Mouse (Mus musculus) lung, adult 18-20 months (tissue): ENCODE data around the gene Nop53.
"Not testable (repeated sequence)": the region's sequence is repeated elsewhere in the genome, so short reads cannot be mapped to it uniquely, and the experiment has no call there.

ENCODE experiments used
- DNase-seq, 2 experiments: peaks; one replicate each; pipeline ENCODE4 v3.0.0; 2022; ENCODE audit warnings: mixed read lengths in 2 of 2

Gene Nop53

DNA sequence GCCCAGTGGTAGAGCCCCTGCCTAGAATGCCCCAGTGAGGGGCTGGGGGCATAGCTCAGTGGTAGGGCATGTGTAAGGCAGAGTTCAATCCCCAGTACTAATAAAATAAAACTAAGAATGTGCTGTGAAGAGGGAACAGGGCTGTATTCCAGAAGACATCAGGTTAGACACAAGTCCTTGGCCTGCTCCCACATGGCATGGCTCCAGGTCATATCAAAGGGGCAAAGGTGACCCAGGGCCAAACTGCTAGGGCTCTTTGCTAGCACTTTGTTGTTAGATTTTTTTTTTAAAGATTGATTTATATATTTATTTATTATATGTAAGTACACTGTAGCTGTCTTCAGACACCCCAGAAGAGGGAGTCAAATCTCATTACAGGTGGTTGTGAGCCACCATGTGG, 27.5 kb downstream of the Nop53 start:
- no peak for DNase-seq

DNA sequence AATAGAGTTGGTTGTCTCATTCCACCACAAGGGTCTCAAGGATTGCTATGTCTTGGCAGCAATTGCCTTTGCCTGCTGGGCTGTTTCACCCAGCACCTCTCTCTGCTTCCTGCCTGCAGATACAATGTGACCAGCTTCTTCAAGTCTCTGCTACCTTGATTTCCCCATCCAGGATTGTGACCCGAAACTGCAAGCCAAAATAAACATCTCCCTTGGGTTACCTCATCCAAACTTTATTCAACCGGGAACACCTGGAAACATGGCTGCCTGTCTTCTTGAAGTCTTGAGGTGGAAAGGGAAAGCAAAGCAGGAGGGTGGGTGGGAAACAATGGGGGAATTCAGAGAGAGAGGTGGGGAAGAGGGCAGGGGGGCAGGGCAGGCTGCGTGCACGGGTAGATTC, 28.9 kb downstream of the Nop53 start:
- DNase-seq, result no peak

DNA sequence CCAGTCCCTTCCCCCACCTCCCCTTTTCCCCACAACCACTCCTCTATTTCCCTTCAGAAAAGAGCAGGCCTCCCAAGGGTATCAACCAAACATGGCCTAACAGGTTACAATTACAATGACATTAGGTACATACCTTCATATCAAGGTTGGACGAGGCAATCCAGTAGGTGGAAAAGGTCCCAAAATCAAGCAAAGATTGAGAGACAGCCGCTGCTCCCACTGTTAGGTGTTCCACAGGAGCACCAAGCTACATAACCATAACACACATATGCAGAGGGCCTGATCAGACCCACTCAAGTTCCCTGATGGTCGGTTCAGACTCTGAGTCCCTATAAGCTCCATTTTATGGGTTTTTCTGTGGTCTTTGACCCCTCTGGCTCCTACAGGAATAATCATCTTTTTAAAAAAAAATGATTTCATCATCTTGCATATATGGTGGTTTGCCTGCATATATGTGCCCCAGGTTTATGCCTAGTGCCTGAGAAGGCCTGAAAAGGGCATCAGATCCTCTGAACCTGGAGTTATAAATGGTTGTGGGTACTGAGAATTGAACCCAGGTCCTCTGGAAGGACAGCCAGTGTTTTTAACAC, 29.6 kb downstream of the Nop53 start:
- DNase-seq, result no peak

DNA sequence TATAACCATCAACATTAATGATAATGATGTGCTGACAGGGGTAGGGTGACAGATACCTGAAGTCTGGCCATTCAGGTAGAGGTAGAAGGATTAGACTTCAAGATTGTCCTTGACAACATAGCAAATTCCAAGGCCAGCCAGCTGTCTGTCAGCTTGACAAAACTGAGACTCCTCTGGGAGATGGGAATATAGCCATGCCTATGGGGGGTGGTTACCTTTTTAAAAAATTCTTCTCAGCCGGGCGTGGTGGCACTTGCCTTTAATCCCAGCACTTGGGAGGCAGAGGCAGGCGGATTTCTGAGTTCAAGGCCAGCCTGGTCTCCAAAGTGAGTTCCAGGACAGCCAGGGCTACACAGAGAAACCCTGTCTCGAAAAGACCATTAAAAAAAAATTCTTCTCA, 30.2 kb downstream of the Nop53 start:
- DNase-seq, result not testable (repeated sequence)

DNA sequence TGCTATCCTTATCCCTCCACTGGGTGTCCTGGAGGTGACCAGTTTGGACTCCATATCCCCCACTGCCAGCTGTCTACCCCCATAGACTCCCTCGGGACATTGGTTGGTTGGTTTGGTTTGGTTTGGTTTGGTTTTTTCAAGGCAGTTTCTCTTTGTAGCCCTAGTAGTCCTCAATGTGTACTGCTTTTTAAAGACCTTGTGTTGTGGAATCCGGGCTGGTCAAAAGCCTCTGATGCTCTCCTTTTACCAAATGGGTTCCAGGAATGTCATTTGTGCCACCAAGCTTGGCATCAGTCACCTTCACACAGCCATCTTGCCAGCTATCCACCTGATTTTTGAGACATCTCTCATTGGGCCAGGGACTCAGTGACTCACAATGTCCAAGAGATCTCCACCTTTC, 31.1 kb downstream of the Nop53 start:
- DNase-seq, result no peak

DNA sequence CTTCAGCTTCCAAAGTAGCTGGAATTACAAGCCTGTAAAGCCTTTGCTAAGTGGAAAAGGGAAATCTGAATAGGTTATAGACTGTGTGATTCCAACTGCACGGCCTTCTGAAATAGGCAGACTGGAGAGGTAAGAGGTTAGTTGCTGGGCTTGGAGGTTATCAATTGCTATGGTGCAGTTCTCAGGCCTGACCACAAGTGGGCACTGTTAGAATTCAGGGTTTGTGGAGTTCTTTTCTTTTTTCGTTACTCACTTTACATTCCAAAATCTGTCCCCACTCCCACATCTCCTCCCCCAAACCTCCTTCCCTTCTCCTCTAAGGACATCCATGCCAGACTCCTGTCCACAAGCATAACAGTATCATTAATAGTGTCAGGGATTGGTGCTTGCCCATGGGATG, 31.6 kb downstream of the Nop53 start:
- peak; percentile 26 to 27 for DNase-seq

DNA sequence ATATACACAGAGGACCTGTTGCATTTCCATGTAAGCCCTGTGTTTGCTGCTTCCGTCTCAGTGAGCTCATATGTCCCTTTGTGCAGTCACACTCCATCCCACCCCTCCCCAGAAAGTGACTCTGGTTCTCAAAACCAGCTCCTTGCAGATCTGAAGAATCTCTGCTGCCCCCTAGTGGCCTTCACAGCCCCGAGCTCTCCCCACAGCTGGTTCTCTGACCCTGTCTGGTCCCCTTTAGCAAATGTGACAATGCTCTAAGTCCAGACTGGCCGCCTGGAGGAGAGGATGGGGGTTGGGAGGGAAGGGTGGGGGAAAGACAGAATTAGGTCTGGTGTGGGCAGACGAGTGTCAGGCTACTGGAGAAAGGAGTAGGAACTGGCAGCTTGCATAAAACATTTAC, 33.7 kb downstream of the Nop53 start:
- DNase-seq, result peak; percentile 53 to 59

DNA sequence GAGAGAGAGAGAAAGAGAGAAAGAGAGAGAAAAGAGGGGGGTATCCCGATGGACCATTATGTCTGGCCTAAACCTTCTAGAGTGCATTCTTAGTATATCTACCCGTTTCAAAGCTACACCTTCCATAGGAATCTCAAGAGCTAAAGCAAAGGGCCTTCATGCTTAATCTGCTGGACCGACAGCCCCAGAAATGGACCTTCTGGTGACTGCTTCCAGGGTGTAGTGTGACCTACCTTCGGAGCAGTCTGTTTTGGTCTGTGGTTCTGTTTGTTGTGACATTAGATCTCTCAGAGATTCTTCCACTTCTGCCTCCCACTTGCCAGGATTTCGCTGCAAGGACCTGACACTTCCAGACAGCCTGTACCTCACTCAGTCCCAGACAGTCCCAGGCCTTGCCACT, 35.4 kb downstream of the Nop53 start:
- no peak for DNase-seq

DNA sequence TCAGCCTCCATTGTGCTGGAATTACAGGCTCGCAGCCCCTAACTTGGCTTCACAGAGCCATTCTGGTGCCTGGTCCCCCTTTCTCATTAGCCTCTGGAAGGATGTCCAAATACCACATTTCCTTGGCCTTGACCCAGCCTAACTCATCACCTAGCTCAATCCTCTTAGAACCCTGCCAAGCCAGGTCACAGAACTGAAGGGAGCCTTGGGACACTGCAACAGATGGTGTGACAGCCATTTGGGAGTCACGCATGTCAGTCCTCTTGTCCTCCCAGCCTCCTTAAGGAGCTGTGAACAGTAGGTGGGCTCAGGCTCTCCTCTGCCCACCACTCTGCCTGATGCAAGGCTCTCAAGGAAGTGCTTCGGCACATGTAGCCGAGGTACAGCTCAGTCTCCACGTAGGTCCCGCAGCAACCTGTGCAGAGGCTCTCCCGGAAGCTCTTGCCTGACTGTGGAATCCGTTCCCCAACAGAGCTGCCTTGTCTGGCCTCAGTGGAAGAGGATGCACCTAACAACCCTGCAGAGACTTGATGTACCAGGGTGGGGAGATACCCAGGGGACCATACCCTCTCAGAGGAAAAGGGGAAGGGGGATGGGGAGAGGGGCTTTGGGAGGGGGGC, 37.8 kb downstream of the Nop53 start:
- no peak for DNase-seq

DNA sequence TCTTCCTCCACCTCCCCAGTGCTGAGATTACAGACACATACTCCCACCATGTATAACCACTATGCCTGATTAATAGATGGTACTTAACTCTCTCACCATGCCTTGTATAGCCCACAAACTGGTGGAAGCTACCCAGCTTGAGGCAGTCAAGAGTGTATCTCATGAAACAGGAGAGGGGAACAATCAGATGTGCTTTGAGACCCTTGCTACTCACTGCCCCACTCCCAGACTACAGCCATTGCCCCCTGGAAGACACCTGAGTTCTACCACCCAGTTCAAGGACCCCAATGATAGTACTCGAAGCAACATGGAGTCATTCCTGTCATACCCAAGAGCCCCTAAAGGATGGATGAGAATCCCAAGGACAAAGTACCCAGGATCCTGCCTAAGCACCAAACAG, 39.3 kb downstream of the Nop53 start:
- no peak for DNase-seq

DNA sequence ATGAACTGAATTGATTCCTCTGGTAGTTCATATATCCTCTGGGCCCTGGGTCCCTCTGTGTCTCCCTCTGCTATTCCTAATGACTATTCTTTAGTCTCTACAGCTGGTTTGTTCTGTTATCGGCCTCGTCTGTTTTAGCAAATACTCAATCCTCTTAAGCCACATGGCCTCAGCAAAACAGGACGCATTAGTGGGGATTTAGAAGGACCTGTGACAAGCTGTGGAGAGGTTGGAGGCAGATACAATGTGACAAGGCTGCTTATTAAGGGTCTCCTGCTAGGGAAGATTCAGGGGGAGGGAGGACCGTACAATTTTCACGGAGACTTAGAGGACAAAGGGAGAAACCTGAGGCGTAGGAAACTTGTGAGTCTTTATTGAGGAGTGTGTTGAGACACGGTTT, 40.0 kb downstream of the Nop53 start:
- no peak for DNase-seq

DNA sequence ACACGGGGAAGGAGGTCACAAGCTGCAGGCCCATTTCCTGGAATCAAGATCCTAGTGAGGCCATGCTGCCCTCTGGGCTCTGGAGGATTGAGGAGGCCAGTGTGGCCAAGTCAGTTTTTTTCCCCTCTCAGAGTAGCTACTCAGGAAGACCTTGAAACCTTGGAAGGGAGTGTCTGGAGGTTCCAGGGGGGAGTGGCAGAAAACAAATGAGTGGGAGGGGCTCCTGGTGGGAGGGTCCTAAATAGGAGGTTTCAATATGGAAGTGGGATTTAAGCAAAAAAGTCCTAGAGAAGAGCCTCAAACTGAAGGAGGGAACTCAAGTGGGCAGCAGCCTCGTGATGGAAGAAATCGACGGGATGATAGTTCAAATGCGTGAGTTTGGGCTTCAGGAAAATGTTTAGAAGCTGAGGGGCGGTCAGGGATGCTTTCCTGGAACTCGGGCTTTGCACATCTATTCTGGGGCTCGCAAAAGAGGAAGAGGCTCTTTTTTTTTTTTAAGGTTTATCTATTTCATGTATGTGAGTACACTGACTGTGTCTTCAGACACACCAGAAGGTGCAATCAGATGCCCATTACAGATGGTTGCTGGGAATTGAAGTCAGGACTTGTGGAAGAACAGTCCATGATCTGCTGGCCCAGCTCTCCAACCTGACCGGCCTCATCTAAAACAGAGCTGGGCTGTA, 44.4 kb downstream of the Nop53 start:
- DNase-seq, result no peak

DNA sequence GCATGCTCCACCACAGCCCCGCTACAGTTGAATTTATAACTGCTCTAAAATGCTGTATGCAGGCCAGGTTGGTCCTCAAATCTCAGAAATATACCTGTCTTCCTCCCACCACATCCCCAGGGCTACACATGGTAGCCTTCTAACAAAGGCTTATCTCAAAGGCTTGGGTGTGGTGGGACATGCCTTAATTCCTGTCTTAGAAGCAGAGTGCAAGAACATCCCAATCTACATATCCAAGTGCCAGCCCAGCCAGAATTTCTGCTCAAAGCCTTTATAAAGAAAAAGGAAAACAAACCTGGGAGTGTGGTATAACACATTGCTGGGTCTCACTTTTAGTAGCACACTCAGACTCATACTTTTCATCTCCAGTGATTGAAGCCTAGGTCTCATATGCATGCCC, 51.6 kb downstream of the Nop53 start:
- no peak for DNase-seq
